Mouse (Mus musculus) ES-E14 (cell line): ENCODE results near the gene Rbl2.

Experiments
- CHD2 ChIP-seq: IDR thresholded peaks from 2 replicates; pipeline ENCODE4 v1.6.1; 2014; ENCODE audit warnings: mild to moderate bottlenecking, low read depth, low read length, inconsistent platforms
- HCFC1 ChIP-seq: IDR thresholded peaks from 2 replicates; pipeline ENCODE4 v1.6.1; 2012; ENCODE audit warnings: low read length, inconsistent platforms, borderline replicate concordance; ENCODE audit not compliant: insufficient read depth
- MAFK ChIP-seq: IDR thresholded peaks from 2 replicates; pipeline ENCODE4 v1.6.1; 2014; ENCODE audit warnings: mild to moderate bottlenecking, low read depth, low read length, inconsistent platforms; ENCODE audit not compliant: insufficient read depth
- ZC3H11A ChIP-seq: IDR thresholded peaks from 2 replicates; pipeline ENCODE4 v1.6.1; 2012; ENCODE audit warnings: low read depth, mild to moderate bottlenecking, inconsistent platforms, low read length, borderline replicate concordance

DNA sequence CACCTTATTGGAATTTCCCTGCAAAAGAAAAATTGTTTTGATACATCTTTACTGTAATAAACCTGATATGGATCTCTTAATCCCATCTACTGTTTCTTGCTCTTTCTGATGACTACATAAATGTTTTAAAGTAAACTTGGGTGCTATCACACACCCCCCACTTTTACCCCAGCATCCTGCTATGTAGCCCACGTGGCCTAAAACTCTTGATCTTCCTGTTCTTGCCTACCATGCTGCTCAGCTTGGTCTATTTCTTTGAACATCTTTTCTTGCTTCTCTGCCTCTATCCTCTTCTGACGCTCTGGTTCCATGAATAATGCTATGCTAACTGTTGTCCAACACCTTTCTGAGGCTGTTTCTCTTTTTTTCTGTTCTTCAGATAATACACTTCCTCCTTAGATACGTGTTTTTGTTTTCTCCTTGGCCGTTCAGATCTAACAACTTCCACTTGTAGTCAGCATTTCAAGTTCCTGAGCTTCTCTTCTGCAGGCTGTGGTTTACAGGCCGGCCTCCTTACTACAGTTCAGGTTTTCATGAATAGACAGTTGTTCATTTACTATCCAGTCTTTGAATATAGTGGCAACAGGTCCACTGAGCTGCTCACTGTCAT is 42.1 kb downstream of the Rbl2 start:
- TF ChIP-seq MAFK (no peak), HCFC1 (no peak), CHD2 (no peak), ZC3H11A (no peak)
